Mouse (Mus musculus) spleen, adult 2 months (tissue): ENCODE results near the gene Col6a1.

Experiments
- CTCF ChIP-seq: fragments of 200-500 bp; IDR thresholded peaks from 2 replicates; pipeline ENCODE4 v1.5.1; 2011; ENCODE audit warnings: mild to moderate bottlenecking, inconsistent platforms; ENCODE audit not compliant: insufficient read depth, insufficient read length, insufficient replicate concordance; ENCODE audit errors: extremely low read depth
- POLR2A ChIP-seq: fragments of 200-500 bp; IDR thresholded peaks from 2 replicates; pipeline ENCODE4 v1.6.1; 2011; ENCODE audit warnings: low read depth, low read length, inconsistent platforms

DNA sequence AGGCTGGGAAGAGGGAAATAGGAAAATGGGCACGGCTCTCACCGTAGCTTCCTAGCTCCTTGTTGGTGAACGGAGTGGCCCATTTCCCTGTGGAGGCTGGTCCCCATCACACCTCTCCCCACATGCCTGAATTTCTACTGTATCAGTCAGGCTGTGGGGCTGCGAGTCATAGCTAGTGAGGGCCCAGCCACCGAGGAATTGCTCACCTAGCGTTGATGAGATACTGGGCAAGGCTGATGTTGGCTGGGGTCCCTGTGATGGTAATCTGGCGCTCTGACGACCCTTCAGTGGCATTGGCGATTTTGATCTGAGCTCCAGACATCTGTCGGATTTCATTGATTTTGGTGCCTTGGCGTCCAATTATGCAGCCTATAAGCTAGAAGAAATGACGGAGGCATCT is 37.0 kb upstream of the Col6a1 start:
- TF ChIP-seq CTCF (no peak), POLR2A (no peak)
